Mouse (Mus musculus): ENCODE results near the gene Chst3. TPM values are rescaled to one million over a fixed set of nuclear protein-coding genes. Genes with fewer than 3 reads are reported as not detected.
"Not testable (repeated sequence)": the region's sequence is repeated elsewhere in the genome, so short reads cannot be mapped to it uniquely, and the experiment has no call there.

Gene Chst3
- polyA plus RNA-seq, 1 experiment from 2014 or later = 0.26 TPM

GRCm38 (mm10) chr10:60136935-60137334, 82.1 kb downstream of the Chst3 start:
- no peak for ATAC-seq (ENCODE audit: insufficient number of reproducible peaks, insufficient read depth, low FRiP score, low read depth)
- H3K36me3 ChIP-seq (ENCODE audit: control insufficient read depth, insufficient read depth, low read length) = no peaks in the 10 kb centered on the region
- peaks cover 0 to 11% of the 10 kb centered on the region in 2 experiments; a peak in 1 of 4 replicates for H3K4me1 ChIP-seq (ENCODE audit: control insufficient read depth in 2 of 2, insufficient read depth in 2 of 2, low read length in 2 of 2)
- no peak overlapping the region for H3K27ac ChIP-seq (replicated peaks in 1 of 2; ENCODE audit: control insufficient read depth in 1 of 2, insufficient read depth in 1 of 2, low read depth in 2 of 2, low read length in 2 of 2)
- 0 out of 2 replicates have a peak, but pooled peaks cover 5% of the 10 kb centered on the region for H3K27me3 ChIP-seq (ENCODE audit: control insufficient read depth, insufficient read depth, low read length)
- peaks cover 6% of the 10 kb centered on the region; the same call in 1 of the 2 replicates for H3K9me3 ChIP-seq (ENCODE audit: control insufficient read depth, low read length)
- 64% methylated on average over 7 of the region's 7 CpGs for WGBS
- H3K4me2 ChIP-seq (ENCODE audit: low read length) = no peak overlapping the region
- H3K9ac ChIP-seq (ENCODE audit: low read length) = no peak overlapping the region
- H3K4me3 ChIP-seq (ENCODE audit: control insufficient read depth in 1 of 2, insufficient read depth in 1 of 2, low read depth in 1 of 2, low read length in 2 of 2) = no peak overlapping the region

GRCm38 (mm10) chr10:60136010-60136409, 83.0 kb downstream of the Chst3 start:
- peaks cover 0 to 11% of the 10 kb centered on the region in 2 experiments; a peak in 1 of 4 replicates for H3K4me1 ChIP-seq (ENCODE audit: control insufficient read depth in 2 of 2, insufficient read depth in 2 of 2, low read length in 2 of 2)
- H3K4me2 ChIP-seq (ENCODE audit: low read length); H3K9ac ChIP-seq (ENCODE audit: low read length); ATAC-seq (ENCODE audit: insufficient number of reproducible peaks, insufficient read depth, low FRiP score, low read depth); H3K36me3 ChIP-seq (ENCODE audit: control insufficient read depth, insufficient read depth, low read length); H3K4me3 ChIP-seq (ENCODE audit: control insufficient read depth in 1 of 2, insufficient read depth in 1 of 2, low read depth in 1 of 2, low read length in 2 of 2); H3K9me3 ChIP-seq (ENCODE audit: control insufficient read depth, low read length); H3K27me3 ChIP-seq (ENCODE audit: control insufficient read depth, insufficient read depth, low read length); H3K27ac ChIP-seq (replicated peaks in 1 of 2; ENCODE audit: control insufficient read depth in 1 of 2, insufficient read depth in 1 of 2, low read depth in 2 of 2, low read length in 2 of 2): not testable (repeated sequence)
- WGBS = 30% methylated on average over 1 of the region's 1 CpGs

- peaks cover 0 to 11% of the 10 kb centered on the region in 2 experiments; a peak in 1 of 4 replicates for H3K4me1 ChIP-seq (ENCODE audit: control insufficient read depth in 2 of 2, insufficient read depth in 2 of 2, low read length in 2 of 2)
- 45% methylated on average over 9 of the region's 9 CpGs for WGBS
These were observed 84.9 kb downstream of the Chst3 start for GRCm38 (mm10) chr10:60134201-60134600.

GRCm38 (mm10) chr10:60133501-60133900, 85.6 kb downstream of the Chst3 start:
- Histone ChIP-seq H3K9ac (ENCODE audit: low read length) (no peak overlapping the region), H3K4me2 (ENCODE audit: low read length) (no peak overlapping the region), H3K9me3 (ENCODE audit: control insufficient read depth, low read length) (no peaks in the 10 kb centered on the region), H3K4me3 (ENCODE audit: control insufficient read depth in 1 of 2, insufficient read depth in 1 of 2, low read depth in 1 of 2, low read length in 2 of 2) (no peak overlapping the region), H3K4me1 (ENCODE audit: control insufficient read depth in 2 of 2, insufficient read depth in 2 of 2, low read length in 2 of 2) (peaks cover 0 to 11% of the 10 kb centered on the region in 2 experiments; a peak in 1 of 4 replicates), H3K27ac (replicated peaks in 1 of 2; ENCODE audit: control insufficient read depth in 1 of 2, insufficient read depth in 1 of 2, low read depth in 2 of 2, low read length in 2 of 2) (no peak overlapping the region), H3K36me3 (ENCODE audit: control insufficient read depth, insufficient read depth, low read length) (no peaks in the 10 kb centered on the region), H3K27me3 (ENCODE audit: control insufficient read depth, insufficient read depth, low read length) (0 out of 2 replicates have a peak, but pooled peaks cover 13% of the 10 kb centered on the region)
- ATAC-seq (ENCODE audit: insufficient number of reproducible peaks, insufficient read depth, low FRiP score, low read depth) = no peak
- WGBS = 30% methylated on average over 6 of the region's 6 CpGs

More at GRCm38 (mm10) chr10:60134201-60134600, 84.9 kb downstream of the Chst3 start:
- no peak overlapping the region for H3K4me2 ChIP-seq (ENCODE audit: low read length)
- no peaks in the 10 kb centered on the region for H3K36me3 ChIP-seq (ENCODE audit: control insufficient read depth, insufficient read depth, low read length)
- H3K9me3 ChIP-seq (ENCODE audit: control insufficient read depth, low read length) = no peaks in the 10 kb centered on the region
- 0 out of 2 replicates have a peak, but pooled peaks cover 13% of the 10 kb centered on the region for H3K27me3 ChIP-seq (ENCODE audit: control insufficient read depth, insufficient read depth, low read length)
- no peak overlapping the region for H3K9ac ChIP-seq (ENCODE audit: low read length)
- no peak overlapping the region for H3K27ac ChIP-seq (replicated peaks in 1 of 2; ENCODE audit: control insufficient read depth in 1 of 2, insufficient read depth in 1 of 2, low read depth in 2 of 2, low read length in 2 of 2)
- no peak overlapping the region for H3K4me3 ChIP-seq (ENCODE audit: control insufficient read depth in 1 of 2, insufficient read depth in 1 of 2, low read depth in 1 of 2, low read length in 2 of 2)
- ATAC-seq (ENCODE audit: insufficient number of reproducible peaks, insufficient read depth, low FRiP score, low read depth) = no peak

Small RNA genes within 50 kb of the gene (microRNA-seq; reads per million reads assigned to microRNA genes)
- not detected for gene Gm22117

Other genes starting within 250 kb of the Chst3 start
- gene Ascc1, start 216.5 kb downstream of the Chst3 start, polyA plus RNA-seq (2014; fragmentation: Nextera tagmentation; extraction: Ambion mirVana) = 42.7 and 43.3 TPM in 2 replicates
- gene Anapc16, start 216.1 kb downstream of the Chst3 start, polyA plus RNA-seq (2014; fragmentation: Nextera tagmentation; extraction: Ambion mirVana) = 99.7 and 103 TPM in 2 replicates
- 2.6 and 3.7 TPM in 2 replicates for gene Spock2, start 113.0 kb downstream of the Chst3 start, polyA plus RNA-seq (2014; fragmentation: Nextera tagmentation; extraction: Ambion mirVana)
- 88.7 and 98.1 TPM in 2 replicates for gene Psap, start 58.4 kb upstream of the Chst3 start, polyA plus RNA-seq (2014; fragmentation: Nextera tagmentation; extraction: Ambion mirVana)
- 2.3 and 2.7 TPM in 2 replicates for gene Vsir, start 127.6 kb upstream of the Chst3 start, polyA plus RNA-seq (2014; fragmentation: Nextera tagmentation; extraction: Ambion mirVana)
- not detected in 2 replicates for gene Gm17455, start 180.5 kb upstream of the Chst3 start, polyA plus RNA-seq (2014; fragmentation: Nextera tagmentation; extraction: Ambion mirVana)